Mouse (Mus musculus): ENCODE measurements around the gene Polr2c. TPM values are rescaled to one million over a fixed set of nuclear protein-coding genes. Genes with fewer than 3 reads are reported as not detected.
"Not testable (repeated sequence)": the region's sequence is repeated elsewhere in the genome, so short reads cannot be mapped to it uniquely, and the experiment has no call there.

Polr2c gene
- polyA plus RNA-seq, 1 experiment = 55.0 TPM

GRCm38 (mm10) chr8:94828284-94828683 is 29.0 kb upstream of the Polr2c start:
- H3K4me3 ChIP-seq (ENCODE audit: insufficient read depth, low read depth, low read length) = no peak overlapping the region
- no peaks in the 10 kb centered on the region for H3K4me1 ChIP-seq (ENCODE audit: control insufficient read depth, insufficient read depth, insufficient read length, low read length)
- H3K27ac ChIP-seq (replicated peaks; ENCODE audit: low read depth, low read length) = no peak overlapping the region

GRCm38 (mm10) chr8:94833901-94834405 is 23.3 kb upstream of the Polr2c start:
- not testable (repeated sequence) for H3K4me1 ChIP-seq (ENCODE audit: control insufficient read depth, insufficient read depth, insufficient read length, low read length); H3K4me3 ChIP-seq (ENCODE audit: insufficient read depth, low read depth, low read length)
- H3K27ac ChIP-seq (replicated peaks; ENCODE audit: low read depth, low read length) = 0 out of 2 replicates have a peak overlapping the region, but pooled peaks have one; percentile 42

- H3K27ac ChIP-seq (replicated peaks; ENCODE audit: low read depth, low read length) = peak overlapping the region; percentile 69
- peak overlapping the region; percentile 71 for H3K4me3 ChIP-seq (ENCODE audit: insufficient read depth, low read depth, low read length)
- H3K4me1 ChIP-seq (ENCODE audit: control insufficient read depth, insufficient read depth, insufficient read length, low read length) = not testable (repeated sequence)
Measured at GRCm38 (mm10) chr8:94835751-94836150, 21.5 kb upstream of the Polr2c start.

GRCm38 (mm10) chr8:94836456-94837240 is 20.6 kb upstream of the Polr2c start:
- peak overlapping the region; percentile 96 for H3K27ac ChIP-seq (replicated peaks; ENCODE audit: low read depth, low read length)
- no peaks in the 10 kb centered on the region for H3K4me1 ChIP-seq (ENCODE audit: control insufficient read depth, insufficient read depth, insufficient read length, low read length)
- H3K4me3 ChIP-seq (ENCODE audit: insufficient read depth, low read depth, low read length) = peak overlapping the region; percentile 71

GRCm38 (mm10) chr8:94837662-94838574 is 19.3 kb upstream of the Polr2c start, which contains the start of the genes Coq9 and Ciapin1:
Gene Coq9 (plus strand): TSS chr8:94838321.
Gene Ciapin1 (minus strand): TSS chr8:94838358.
- H3K27ac ChIP-seq (replicated peaks; ENCODE audit: low read depth, low read length) = peak within 1 kb of the TSS; percentile 97
- no peaks in the 10 kb centered on the region for H3K4me1 ChIP-seq (ENCODE audit: control insufficient read depth, insufficient read depth, insufficient read length, low read length)
- H3K4me3 ChIP-seq (ENCODE audit: insufficient read depth, low read depth, low read length) = peak within 1 kb of the TSS; percentile 84

GRCm38 (mm10) chr8:94838600-94838999 is 18.6 kb upstream of the Polr2c start:
- Histone ChIP-seq H3K4me1 (ENCODE audit: control insufficient read depth, insufficient read depth, insufficient read length, low read length) (no peaks in the 10 kb centered on the region), H3K4me3 (ENCODE audit: insufficient read depth, low read depth, low read length) (peak overlapping the region; percentile 84), H3K27ac (replicated peaks; ENCODE audit: low read depth, low read length) (peak overlapping the region; percentile 97)

- Histone ChIP-seq H3K4me3 (ENCODE audit: insufficient read depth, low read depth, low read length) (no peak overlapping the region), H3K27ac (replicated peaks; ENCODE audit: low read depth, low read length) (no peak overlapping the region), H3K4me1 (ENCODE audit: control insufficient read depth, insufficient read depth, insufficient read length, low read length) (no peaks in the 10 kb centered on the region)
Measured at GRCm38 (mm10) chr8:94841183-94841582, 16.1 kb upstream of the Polr2c start.

- Histone ChIP-seq H3K4me3 (ENCODE audit: insufficient read depth, low read depth, low read length) (no peak overlapping the region), H3K4me1 (ENCODE audit: control insufficient read depth, insufficient read depth, insufficient read length, low read length) (peaks cover 4% of the 10 kb centered on the region; the same call in 1 of the 2 replicates), H3K27ac (replicated peaks; ENCODE audit: low read depth, low read length) (0 out of 2 replicates have a peak overlapping the region, but pooled peaks have one; percentile 6)
Measured at GRCm38 (mm10) chr8:94850049-94850448, 7.2 kb upstream of the Polr2c start.

- H3K27ac ChIP-seq (replicated peaks; ENCODE audit: low read depth, low read length); H3K4me3 ChIP-seq (ENCODE audit: insufficient read depth, low read depth, low read length); H3K4me1 ChIP-seq (ENCODE audit: control insufficient read depth, insufficient read depth, insufficient read length, low read length): not testable (repeated sequence)
Measured at GRCm38 (mm10) chr8:94854761-94855160, 2.5 kb upstream of the Polr2c start.

- Histone ChIP-seq H3K4me3 (ENCODE audit: insufficient read depth, low read depth, low read length) (no peak overlapping the region), H3K27ac (replicated peaks; ENCODE audit: low read depth, low read length) (no peak overlapping the region)
Measured at GRCm38 (mm10) chr8:94857011-94857345, 272 bp upstream of the Polr2c start.

GRCm38 (mm10) chr8:94861352-94861910 is 4.2 kb downstream of the Polr2c start:
- Histone ChIP-seq H3K4me1 (ENCODE audit: control insufficient read depth, insufficient read depth, insufficient read length, low read length) (0 out of 2 replicates have a peak, but pooled peaks cover 2% of the 10 kb centered on the region), H3K4me3 (ENCODE audit: insufficient read depth, low read depth, low read length) (no peak overlapping the region), H3K27ac (replicated peaks; ENCODE audit: low read depth, low read length) (no peak overlapping the region)

More at GRCm38 (mm10) chr8:94857011-94857345, 272 bp upstream of the Polr2c start:
- no peaks in the 10 kb centered on the region for H3K4me1 ChIP-seq (ENCODE audit: control insufficient read depth, insufficient read depth, insufficient read length, low read length)

- H3K27ac ChIP-seq (replicated peaks; ENCODE audit: low read depth, low read length) = peak overlapping the region; percentile 28
Measured at GRCm38 (mm10) chr8:94862487-94863220, 5.4 kb downstream of the Polr2c start.

GRCm38 (mm10) chr8:94863897-94864673 is 6.8 kb downstream of the Polr2c start:
- 0 out of 2 replicates have a peak overlapping the region, but pooled peaks have one; percentile 14 for H3K27ac ChIP-seq (replicated peaks; ENCODE audit: low read depth, low read length)
- H3K4me1 ChIP-seq (ENCODE audit: control insufficient read depth, insufficient read depth, insufficient read length, low read length) = peaks cover 5% of the 10 kb centered on the region
- H3K4me3 ChIP-seq (ENCODE audit: insufficient read depth, low read depth, low read length) = no peak overlapping the region

More at GRCm38 (mm10) chr8:94862487-94863220, 5.4 kb downstream of the Polr2c start:
- no peak overlapping the region for H3K4me3 ChIP-seq (ENCODE audit: insufficient read depth, low read depth, low read length)
- H3K4me1 ChIP-seq (ENCODE audit: control insufficient read depth, insufficient read depth, insufficient read length, low read length) = 0 out of 2 replicates have a peak, but pooled peaks cover 2% of the 10 kb centered on the region
